Mouse (Mus musculus) left cerebral cortex, postnatal 4 days (tissue): ENCODE data around the gene Wsb1. TPM values are rescaled to one million over a fixed set of nuclear protein-coding genes. Genes with fewer than 3 reads are reported as not detected.
"Not testable (repeated sequence)": the region's sequence is repeated elsewhere in the genome, so short reads cannot be mapped to it uniquely, and the experiment has no call there.

Source experiments
- DNase-seq: peaks from one replicate; pipeline ENCODE4 v3.0.0-alpha.2; 2022
- intact Hi-C: fragments of 180-260 bp; cut with DNase I; formaldehyde crosslinking; loops from one replicate; pipeline ENCODE4 v1.15.1; 2025
- total RNA-seq, 2 experiments: library from RNA; stranded (reverse); gene quantifications; 2 replicates each; pipeline ENCODE4 v1.2.3; 2021

Wsb1 gene
- 100 to 1,000 TPM; 154 to 166 TPM for total RNA-seq

- peak; percentile 95 for DNase-seq
- intact Hi-C loops: no loop called here
Measured at GRCm38 (mm10) chr11:79254391-79255098, at the start of gene Wsb1. Gene Wsb1, minus strand, starts transcription at chr11:79254671.

GRCm38 (mm10) chr11:79304245-79304644, 49.8 kb upstream of the Wsb1 start:
- DNase-seq, intact Hi-C loops: not testable (repeated sequence)

- intact Hi-C loops: no loop called here
- no peak for DNase-seq
Measured at GRCm38 (mm10) chr11:79303109-79303508, 48.6 kb upstream of the Wsb1 start.

- intact Hi-C loops: loop anchor here (10.0 kb wide), 2 partner anchors 75 to 275 kb away; no protein-coding TSS in a partner anchor
- peak; percentile 5 for DNase-seq
Measured at GRCm38 (mm10) chr11:79299719-79300431, 45.4 kb upstream of the Wsb1 start.

- intact Hi-C loops: loop anchor here (10.0 kb wide), 2 partner anchors 72 to 272 kb away; no protein-coding TSS in a partner anchor
- no peak for DNase-seq
Measured at GRCm38 (mm10) chr11:79296856-79297491, 42.5 kb upstream of the Wsb1 start, which contains the start of gene Gm9964. Gene Gm9964, minus strand, starts transcription at chr11:79296906.

GRCm38 (mm10) chr11:79296167-79296566, 41.7 kb upstream of the Wsb1 start:
- intact Hi-C loops: loop anchor here (10.0 kb wide), 2 partner anchors 71 to 271 kb away; no protein-coding TSS in a partner anchor
- peak; percentile 41 for DNase-seq

- intact Hi-C loops: loop anchor here (10.0 kb wide), 2 partner anchors 69 to 269 kb away; no protein-coding TSS in a partner anchor
- DNase-seq: no peak
Measured at GRCm38 (mm10) chr11:79293971-79294370, 39.5 kb upstream of the Wsb1 start.

- DNase-seq: no peak
- intact Hi-C loops: loop anchor here (10.0 kb wide), 2 partner anchors 68 to 268 kb away; no protein-coding TSS in a partner anchor
Measured at GRCm38 (mm10) chr11:79293025-79293424, 38.6 kb upstream of the Wsb1 start.

- DNase-seq: no peak
- intact Hi-C loops: loop anchor here (10.0 kb wide), 2 partner anchors 67 to 267 kb away; no protein-coding TSS in a partner anchor
Measured at GRCm38 (mm10) chr11:79292130-79292529, 37.7 kb upstream of the Wsb1 start.

- intact Hi-C loops: loop anchor here (10.0 kb wide), 2 partner anchors 67 to 267 kb away; no protein-coding TSS in a partner anchor
- DNase-seq: no peak
Measured at GRCm38 (mm10) chr11:79291651-79292050, 37.2 kb upstream of the Wsb1 start.

GRCm38 (mm10) chr11:79290473-79290872, 36.0 kb upstream of the Wsb1 start:
- peak; percentile 22 for DNase-seq
- intact Hi-C loops: loop anchor here (10.0 kb wide), 2 partner anchors 66 to 266 kb away; no protein-coding TSS in a partner anchor

- intact Hi-C loops: no loop called here
- no peak for DNase-seq
Measured at GRCm38 (mm10) chr11:79288913-79289640, 34.6 kb upstream of the Wsb1 start.

- no peak for DNase-seq
Measured at GRCm38 (mm10) chr11:79288278-79288843, 33.9 kb upstream of the Wsb1 start.

GRCm38 (mm10) chr11:79287447-79287846, 33.0 kb upstream of the Wsb1 start:
- DNase-seq: no peak
- intact Hi-C loops: no loop called here

More at GRCm38 (mm10) chr11:79288278-79288843, 33.9 kb upstream of the Wsb1 start:
- intact Hi-C loops: no loop called here

GRCm38 (mm10) chr11:79286305-79286799, 31.9 kb upstream of the Wsb1 start:
- DNase-seq: no peak
- intact Hi-C loops: no loop called here

GRCm38 (mm10) chr11:79283350-79284030, 29.0 kb upstream of the Wsb1 start:
- intact Hi-C loops: no loop called here
- DNase-seq: no peak

- intact Hi-C loops: no loop called here
- DNase-seq: no peak
Measured at GRCm38 (mm10) chr11:79281396-79281795, 26.9 kb upstream of the Wsb1 start.

GRCm38 (mm10) chr11:79279732-79280405, 25.4 kb upstream of the Wsb1 start:
- DNase-seq: peak; percentile 18
- intact Hi-C loops: no loop called here
